Mouse (Mus musculus) urinary bladder, postnatal 4 days (tissue): ENCODE measurements around the gene Crtc2.
"Not testable (repeated sequence)": the region's sequence is repeated elsewhere in the genome, so short reads cannot be mapped to it uniquely, and the experiment has no call there.

Source experiments
- DNase-seq, 2 experiments: peaks; one replicate each; pipeline ENCODE4 v3.0.0; 2021 to 2022; ENCODE audit warnings: low spot score in 2 of 2

Crtc2 gene

GRCm38 (mm10) chr3:90242984-90243775 is 10.8 kb upstream of the Crtc2 start, which contains the start of gene Creb3l4:
Gene Creb3l4 (minus strand): TSS chr3:90243512.
- DNase-seq = peak in 1 of 2 experiments; percentile 56

GRCm38 (mm10) chr3:90245406-90245805 is 8.6 kb upstream of the Crtc2 start:
- DNase-seq = no peak

GRCm38 (mm10) chr3:90247630-90247959 is 6.4 kb upstream of the Crtc2 start:
- no peak for DNase-seq

- DNase-seq = peak; percentile 89 to 90
These were observed 5.8 kb upstream of the Crtc2 start, which contains the start of gene Slc39a1 for GRCm38 (mm10) chr3:90247960-90248745. Gene Slc39a1 (plus strand): TSS chr3:90248172.

DNA sequence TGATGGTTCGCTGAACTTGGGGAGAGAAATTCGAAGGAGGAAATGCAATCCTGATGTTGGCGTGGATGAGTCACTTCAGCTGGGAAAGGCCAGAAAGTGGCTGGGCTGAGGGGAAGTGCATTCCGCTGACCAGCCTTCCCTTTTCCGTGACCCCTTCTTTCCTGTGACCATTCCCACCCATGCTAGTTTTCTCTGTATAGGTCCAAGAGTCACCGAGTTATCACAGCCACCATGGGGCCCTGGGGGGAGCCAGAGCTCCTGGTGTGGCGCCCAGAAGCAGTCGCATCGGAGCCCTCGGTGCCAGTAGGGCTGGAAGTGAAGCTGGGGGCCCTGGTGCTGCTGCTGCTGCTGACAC is 5.2 kb upstream of the Crtc2 start:
- DNase-seq = peak in 1 of 2 experiments; percentile 28

DNA sequence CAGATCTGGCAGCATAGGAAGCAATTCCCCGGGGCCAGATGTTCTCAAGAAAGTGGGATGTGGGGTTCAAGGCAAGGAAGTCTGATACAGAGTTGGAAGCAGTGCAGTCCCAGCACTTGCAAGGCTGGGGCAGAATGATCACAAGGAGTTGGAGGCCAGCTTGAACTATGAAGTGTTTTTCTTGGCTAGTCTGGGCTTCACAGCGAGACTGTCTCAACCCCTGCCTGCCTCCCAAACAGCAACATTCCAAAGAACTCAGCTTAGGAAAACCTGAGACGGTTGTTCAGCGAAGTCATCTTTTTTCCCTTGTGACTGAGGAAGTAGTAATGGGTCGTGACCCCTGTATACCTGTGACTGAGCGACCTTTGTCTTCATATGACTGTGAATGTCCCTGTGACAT is 3.2 kb upstream of the Crtc2 start:
- DNase-seq = no peak

DNA sequence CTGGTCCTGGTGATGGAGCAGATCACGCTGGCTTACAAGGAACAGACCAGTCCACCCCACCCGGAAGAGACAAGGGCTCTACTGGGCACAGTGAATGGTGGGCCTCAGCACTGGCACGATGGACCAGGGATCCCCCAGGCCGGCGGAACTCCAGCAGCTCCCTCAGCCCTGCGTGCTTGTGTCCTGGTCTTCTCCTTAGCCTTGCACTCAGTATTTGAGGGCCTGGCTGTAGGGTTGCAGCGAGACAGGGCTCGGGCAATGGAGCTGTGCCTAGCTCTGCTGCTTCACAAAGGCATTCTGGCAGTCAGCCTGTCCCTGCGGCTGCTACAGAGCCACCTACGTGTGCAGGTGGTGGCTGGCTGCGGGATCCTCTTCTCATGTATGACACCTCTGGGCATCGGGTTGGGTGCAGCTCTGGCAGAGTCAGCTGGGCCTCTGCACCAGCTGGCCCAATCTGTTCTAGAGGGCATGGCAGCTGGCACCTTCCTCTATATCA is 2.2 kb upstream of the Crtc2 start:
- not testable (repeated sequence) for DNase-seq

DNA sequence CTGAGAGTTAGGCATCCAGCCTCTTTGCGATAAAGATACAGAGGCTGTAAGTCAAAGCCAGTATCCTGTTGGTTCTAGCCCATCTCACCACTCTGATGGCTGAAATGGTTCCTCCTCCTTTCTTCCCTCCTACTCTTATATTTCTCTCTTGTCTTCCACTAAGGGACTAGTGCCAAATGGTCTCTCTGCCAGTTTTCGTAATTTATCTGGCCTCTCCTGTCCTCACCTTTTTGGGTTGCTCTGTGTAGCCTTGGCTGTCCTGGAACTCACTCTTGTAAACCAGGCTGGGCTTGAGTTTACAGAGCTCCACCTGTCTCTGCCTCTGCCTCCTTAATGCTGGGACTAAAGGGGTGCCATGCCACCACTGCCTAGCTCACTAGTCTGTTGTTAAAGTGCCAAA is 1.3 kb upstream of the Crtc2 start:
- not testable (repeated sequence) for DNase-seq

DNA sequence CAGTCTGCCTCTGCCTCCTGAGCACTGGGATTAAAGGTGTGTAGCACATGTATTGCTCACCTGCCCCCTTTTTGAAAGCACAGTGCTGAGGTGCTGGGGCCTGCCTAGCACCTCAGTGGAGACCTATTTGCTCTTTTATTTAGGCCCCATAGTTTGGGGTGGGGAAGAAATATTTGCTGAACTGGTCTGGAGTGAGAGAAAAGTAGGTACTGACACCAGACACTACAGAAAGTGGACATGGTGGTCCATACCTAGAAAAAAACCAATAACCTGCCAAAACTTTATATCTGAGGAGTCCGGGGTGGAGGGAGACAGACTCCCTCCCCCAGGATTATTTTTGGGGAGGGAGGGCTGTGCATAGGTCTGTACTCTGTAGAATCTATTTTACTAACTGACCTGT is 789 bp upstream of the Crtc2 start:
- not testable (repeated sequence) for DNase-seq

DNA sequence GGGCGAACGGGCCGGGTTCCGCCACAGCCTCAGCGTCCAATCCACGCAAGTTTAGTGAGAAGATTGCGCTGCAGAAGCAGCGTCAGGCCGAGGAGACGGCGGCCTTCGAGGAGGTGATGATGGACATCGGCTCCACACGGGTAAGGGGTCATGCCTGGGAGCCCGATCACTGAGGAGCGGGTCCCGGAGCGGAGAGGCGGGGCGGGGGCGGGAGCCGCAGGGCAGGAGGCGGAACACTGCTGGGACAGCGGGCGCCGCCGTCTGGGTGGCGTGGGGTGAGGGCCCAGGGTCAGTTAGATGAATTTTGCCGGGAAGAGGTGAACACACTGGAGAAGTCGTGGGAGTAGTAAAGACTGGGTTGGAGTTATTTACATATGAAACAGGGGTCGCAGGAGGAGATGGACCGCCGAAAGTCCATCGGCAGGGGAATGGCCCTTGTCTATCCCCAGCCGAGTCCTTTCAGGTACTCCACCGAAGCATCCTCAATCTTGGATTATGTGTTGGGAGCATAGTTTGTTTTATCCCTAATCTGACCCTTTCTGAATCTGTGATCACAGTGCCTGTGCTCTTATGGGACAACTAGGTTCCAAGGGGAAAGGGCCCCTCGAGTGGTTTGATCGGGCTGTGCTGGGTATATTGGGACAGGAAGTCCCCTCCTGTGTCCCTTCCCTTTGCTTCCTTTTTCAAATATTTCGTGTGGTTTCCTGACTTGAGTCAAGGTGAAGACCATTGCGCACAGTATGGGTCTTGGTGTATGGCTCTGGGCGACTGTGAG is 643 bp downstream of the Crtc2 start:
- DNase-seq = no peak

GRCm38 (mm10) chr3:90255194-90255565 is 1.2 kb downstream of the Crtc2 start:
- DNase-seq = no peak

DNA sequence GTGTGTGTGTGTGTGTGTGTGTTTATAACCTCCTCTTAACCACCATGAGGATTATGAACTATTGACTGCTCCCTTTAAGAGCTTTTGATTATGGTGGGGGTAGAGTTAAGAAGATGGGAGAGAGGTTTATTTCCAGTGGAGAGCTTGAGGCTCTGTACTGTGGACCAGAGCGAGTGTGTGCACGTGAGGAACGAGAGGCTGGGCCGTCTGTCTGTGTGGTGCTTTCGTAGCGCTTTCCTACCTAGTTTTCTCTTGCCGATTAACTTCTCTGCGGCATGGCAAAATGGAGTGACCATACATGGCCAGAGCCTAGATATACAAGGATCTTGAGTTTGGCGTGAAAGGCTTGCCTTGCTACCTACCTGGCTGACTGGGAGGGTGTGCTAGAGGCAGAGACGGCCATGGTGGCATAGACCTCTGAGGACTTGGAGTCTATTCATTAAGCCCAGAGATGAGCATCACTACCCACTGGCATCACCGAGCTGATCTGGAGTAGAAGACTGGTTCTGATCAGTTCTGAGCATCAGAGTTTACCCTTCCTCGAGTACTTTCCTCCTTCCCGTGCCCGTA is 1.9 kb downstream of the Crtc2 start:
- no peak for DNase-seq

DNA sequence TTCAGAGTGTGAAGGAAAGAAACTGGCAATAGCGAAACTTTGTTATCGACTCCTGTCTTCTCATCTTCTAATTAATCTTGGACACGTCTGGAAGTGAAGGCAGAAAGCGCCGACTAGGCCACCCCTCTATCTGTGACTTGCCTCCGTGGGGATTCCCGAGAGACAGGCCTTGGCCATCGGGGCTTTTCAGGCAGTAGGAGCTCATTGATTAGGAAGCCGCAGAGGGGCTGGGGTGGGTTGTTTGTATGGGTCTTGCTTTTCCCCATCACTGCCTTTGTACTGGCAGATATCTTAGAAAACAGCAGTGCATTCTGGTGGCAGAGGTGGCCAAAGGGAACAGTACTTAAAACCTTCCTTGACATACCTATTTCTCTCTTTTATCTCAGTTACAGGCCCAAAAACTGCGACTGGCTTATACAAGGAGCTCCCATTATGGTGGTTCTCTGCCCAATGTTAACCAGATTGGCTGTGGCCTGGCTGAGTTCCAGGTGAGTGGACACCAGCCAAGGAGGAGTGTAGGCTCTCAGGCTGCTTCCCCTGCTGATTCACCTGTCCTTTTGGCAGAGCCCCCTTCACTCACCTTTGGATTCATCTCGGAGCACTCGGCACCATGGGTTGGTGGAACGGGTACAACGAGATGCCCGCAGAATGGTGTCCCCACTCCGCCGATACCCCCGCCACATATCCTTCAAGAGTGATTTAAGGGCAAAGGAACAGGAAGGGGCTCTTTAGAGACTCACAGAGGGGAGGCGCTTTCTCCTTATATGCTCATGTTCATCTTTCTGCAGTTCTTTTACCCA is 3.0 kb downstream of the Crtc2 start:
- DNase-seq = no peak

GRCm38 (mm10) chr3:90258521-90258920 is 4.6 kb downstream of the Crtc2 start:
- DNase-seq = no peak

DNA sequence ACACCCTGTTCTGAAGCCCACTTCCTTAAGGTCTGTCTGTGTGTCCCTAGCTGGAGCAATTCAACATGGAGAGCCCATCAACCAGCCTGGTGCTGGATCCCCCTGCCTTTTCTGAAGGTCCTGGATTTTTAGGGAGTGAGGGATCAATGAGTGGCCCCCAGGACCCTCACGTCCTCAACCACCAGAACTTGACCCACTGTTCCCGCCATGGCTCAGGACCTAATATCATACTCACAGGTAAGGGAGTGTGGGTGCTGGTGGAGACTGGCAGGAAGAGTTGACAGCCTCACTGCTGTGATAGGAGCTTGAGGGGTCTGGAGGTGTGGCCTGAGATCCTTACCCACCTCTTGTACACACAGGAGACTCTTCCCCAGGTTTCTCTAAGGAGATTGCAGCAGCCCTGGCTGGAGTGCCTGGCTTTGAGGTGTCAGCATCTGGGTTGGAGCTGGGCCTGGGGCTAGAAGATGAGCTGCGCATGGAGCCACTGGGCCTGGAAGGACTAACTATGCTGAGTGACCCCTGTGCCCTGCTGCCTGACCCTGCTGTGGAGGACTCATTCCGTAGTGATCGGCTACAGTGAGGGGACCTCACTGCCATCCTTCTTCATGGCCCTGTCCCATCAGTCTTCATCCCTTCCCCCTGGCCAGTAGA is 9.3 kb downstream of the Crtc2 start:
- no peak for DNase-seq

GRCm38 (mm10) chr3:90264687-90265033 is 10.7 kb downstream of the Crtc2 start:
- no peak for DNase-seq

DNA sequence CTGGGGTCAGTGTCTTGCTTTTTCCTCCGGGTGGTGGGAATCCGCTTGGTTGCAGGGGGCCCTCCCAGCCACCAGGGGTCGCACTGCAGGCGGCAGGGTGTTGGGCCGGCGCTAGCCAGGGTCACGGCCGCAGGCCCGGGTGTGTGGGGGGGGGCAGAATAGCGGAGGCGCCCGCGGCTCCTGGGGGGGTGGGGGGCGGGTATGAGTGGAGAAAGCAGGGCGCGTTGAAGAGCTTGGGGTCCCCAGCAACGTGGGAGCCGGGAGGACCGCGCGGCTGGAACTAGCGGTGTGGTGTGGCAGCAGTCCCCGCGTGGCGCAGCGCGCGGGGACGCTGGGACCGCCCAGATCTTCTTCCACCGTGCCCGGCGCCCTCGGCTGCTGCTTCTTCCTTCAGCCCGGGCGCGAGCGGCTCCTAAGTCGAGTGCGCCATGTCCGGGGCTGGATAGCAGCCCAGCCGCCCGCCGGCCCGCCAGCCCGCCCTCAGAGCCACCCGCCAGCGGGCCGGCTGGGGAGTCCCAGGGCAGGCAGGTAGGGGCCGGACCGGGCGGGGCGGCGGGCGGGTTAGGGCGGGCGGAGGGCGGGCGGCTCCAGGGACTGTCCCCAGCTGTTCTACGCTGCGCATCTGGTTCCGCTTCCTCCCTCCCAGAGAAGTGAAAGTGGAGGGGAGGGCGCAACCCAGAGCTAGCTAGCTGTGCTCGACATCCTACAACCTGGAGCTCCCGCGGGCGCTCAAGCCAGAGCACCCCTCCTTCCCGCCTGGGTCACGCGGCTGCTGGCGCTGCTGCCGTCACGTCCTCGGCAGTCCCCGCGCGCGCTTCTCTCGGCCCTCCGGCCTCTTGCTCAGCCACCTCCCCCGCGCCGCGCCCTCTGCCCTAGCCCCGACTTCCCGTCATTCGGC is 11.3 kb downstream of the Crtc2 start, which contains the start of gene Dennd4b:
TSS of gene Dennd4b (plus strand) at position 152 of the 898 bp plus-strand sequence.
- peak; percentile 86 to 94 for DNase-seq

DNA sequence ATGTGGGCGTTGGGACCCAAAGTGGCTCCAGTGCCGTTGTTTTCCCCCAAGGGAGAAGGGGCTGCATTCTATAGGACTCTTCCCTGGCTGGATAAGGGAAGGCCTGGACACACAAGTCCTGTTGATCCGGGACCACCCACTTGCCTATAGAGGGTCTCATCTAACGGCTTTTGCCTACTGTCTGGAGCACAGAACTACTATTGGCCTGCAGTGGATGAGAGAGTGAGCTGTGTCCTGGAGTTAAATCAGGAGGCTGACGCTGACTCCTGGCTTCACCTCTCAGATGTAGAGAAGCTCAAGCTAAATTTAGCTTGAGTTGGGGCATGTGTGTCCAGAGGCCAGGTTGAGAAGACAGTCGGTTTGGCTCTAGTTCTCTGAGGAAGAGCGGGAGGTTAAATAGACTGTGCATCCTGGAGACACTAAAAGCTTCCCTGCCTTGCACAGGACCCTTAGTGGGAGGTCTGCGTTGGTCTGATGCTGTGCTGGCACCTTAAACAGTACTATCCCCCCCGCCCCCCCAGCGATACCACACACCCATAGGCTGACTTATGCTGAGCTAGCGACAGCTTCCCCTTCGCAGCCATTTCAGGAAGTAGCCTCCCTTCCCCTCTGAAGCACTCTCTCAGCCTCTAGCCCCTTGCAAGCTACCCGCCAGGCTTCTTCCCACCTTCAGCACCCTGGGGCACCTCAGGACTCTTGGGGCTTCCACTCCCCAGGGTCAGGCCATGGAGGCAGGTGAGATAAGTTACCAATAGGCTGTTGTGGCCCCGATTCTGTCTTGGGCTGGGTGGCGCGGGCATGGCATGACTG is 12.2 kb downstream of the Crtc2 start:
- no peak for DNase-seq
